Mouse (Mus musculus) CD4-positive, CD25-positive, alpha-beta regulatory T cell, adult 2 months (primary cell): Measurements from ENCODE around the gene Otx2.

Experiments used
- DNase-seq: peaks from one replicate; pipeline ENCODE4 v3.0.0-alpha.2; 2012; ENCODE audit warnings: low read depth, low spot score

The Otx2 gene

DNA sequence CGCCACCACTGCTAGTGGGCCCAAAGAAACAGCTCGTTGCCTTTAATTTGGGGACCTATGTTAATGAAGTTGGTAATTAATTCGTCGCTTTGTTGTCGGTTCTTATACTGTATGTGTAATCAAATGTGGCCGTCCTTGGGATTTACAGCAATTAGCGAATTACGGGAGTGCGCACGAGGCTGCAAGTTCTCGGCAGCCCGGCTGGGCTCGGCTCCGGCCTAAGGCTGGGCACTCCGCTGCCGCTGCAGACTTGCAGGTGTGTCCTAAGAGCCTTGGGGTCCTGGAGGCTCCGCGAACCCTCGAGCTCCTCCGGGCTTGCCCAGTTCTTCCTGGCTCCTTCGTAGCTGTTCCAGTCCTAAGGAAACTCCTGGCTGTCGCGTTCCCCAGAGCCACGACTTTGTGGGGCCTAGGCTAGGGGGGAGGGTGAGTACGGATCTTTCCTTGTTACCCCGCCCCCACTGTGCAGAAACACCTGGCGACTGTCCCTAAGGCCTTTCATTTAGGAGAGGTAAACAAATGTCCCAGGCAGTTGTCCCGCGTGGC, 4.8 kb downstream of the Otx2 start:
- DNase-seq: no peak

DNA sequence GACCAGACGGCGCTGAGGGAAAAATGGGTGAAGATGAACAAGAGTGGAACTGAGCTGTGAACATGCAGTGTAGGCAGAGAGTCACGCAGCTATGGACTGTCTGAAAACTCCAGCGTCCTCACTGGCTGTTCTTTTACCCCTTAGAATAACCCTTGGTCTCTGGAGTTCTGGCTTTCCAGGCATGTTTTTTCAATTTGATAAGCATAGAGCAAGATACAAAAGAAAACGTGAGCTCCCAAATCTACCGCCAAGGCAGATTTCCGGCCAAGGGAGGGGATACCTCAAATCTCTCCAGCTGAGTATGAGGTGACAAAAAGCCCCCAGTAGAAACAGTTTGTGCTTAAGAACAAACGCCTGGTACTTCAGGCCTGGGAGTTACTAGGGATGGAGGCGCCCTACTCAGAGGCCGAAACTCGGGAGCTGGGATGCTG, 5.6 kb downstream of the Otx2 start:
- no peak for DNase-seq

DNA sequence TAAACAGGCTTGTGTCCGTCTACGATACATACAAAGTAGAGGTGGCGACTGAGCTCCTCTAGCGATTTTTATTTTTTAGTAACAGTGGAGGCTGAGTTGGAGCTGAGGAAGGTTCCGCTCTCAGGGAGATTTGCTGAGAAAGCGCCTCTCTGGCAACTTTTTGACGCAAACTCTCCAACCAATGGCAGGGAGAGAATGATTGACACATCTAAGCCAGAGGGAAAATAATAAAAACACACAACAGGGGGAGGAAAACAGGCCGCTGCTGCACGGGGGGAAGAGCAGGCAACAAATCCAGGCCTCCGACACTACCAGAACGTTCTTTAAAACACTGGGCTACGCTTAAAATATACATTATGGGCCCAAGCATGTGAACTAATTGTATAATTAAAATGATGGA, 6.2 kb downstream of the Otx2 start:
- no peak for DNase-seq

DNA sequence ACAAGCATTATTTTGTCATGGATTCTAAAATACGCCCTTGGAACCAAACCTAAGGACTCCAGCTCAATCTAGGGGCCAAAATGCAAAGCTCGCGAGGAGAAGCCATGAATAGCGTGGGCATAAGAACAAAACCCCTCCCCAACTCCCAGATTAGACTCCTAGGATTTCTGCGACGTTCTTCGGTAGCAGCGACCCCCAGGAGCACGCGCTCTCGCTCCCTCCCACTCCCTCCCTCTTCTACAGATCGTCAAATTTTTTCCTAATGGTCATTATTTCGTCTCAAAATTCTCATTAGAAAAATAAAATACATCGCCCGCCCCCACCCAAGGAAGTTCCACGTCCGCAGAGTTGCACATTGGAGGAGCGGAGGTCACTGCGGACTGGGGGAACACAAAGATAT, 6.8 kb downstream of the Otx2 start:
- DNase-seq: no peak

DNA sequence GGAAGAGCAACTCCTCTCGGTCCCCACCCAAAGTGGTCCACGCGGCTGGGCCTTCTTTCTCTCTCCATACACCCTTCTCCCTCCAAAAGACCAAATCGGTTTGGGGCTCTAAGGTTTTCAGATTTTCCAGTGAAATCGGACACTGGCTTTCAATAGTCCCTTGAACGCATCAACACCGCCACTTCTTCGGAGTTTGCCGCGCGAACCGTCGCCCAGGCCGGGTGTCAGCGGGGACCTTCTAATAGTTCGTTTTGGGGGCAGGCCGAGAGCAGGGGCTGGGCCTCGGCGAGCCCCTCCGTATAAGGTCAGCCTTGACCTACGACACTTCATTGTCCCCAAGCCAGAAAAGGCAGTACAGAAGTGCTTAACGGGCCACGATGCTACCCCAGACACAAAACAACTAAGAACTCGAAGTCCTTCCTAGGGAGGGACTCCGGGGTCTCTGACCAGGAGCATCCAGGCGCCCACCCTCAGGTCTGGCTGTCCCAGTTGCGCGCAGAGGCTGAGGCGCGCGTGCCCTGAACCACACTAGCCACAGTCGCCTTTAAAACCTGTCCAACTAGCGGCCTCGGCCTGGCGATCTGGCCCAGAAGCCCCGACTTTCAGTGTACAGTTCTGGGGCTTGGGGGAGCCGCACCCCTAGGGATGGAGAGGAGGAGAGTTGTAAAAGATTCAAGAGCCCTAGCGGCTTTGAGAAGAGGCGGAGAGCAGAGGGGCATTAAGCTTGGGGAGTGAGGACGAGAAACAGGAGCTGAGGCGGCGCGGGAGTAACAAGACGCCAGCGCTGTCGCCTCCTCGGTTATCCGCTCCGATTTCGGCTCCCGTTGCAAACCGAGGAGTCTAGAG, 7.6 kb downstream of the Otx2 start:
- no peak for DNase-seq

DNA sequence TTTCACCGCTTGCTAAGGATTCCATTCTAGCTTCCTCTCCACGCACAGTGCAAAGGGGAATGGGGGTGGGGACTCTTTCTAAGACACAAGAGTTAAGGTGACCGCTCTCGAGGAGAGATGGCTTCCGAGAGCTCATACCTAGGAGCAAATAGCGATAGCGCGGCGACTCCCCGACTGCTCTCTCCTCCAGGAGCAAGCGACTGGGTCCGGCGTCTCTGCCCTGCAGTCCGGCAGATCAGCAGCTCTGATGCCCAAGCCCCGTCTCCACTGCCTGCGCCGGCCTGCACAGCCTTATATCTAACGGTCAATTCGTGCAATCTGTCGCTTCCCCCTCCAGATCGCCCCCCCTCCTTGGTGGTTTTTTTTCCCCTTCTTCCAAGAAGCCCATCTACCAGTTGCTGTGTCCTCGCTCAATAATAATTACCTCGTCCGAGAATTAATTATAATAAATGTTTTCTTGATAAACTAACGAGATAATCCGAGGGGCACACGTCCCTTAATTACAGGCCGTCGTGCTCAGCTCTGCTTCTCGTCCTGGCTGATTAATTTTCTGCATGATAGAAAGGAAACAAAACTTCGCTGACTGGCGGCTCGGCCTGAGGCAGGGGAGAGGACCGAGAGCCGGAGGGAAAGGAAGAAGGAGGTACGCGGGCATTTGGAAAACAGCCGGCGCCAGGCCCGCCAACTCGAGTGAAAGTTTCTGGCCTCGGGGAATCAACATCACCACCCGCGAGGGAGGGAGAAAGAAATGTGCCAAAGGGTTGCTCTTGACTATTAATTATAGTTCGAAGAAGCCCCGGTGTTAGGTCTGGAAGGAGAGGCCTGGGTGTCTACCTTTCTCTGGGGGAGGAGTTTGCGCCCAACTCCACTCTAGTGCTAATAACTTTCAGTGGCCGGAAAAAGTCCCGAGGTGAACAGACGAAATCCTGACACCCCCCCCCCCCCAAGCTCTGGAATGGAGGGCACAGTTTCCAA, 8.5 kb downstream of the Otx2 start:
- no peak for DNase-seq

DNA sequence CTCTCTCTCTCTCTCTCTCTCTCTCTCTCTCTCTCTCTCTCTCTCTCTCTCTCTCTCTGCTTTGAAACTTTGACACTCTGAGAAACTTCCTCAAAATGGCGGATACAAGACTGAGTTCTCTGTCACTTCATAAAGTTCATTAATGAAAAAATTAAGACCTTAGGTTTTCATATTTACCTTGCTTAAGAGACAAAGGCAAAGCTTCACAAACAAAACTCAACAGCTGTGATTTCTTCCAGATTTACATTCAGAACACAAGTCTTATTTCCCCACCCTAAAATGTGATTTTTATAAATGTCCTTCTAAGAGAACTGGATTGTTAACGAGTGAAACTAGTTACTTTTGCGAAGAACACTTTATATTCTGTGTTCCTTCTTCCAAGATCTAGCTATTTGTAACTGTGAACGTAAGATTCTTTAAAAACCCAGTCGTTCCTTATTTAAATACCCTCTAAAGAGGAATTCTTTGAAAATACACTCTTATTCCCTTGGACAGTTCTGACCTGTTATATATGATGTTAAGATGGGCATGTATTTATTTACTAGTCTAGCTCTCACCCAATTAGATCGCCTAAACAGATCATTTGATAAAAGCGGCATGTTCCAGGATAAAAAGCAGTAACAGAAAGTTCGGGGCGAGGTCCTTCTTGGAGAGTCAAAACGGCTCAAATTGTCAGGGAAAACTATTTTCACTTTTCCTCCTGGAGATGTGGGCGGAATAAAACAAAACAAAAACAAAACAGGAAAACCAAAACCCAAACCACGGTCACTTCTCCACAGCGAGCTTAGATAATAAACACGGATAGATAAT, 9.4 kb downstream of the Otx2 start:
- DNase-seq: no peak

DNA sequence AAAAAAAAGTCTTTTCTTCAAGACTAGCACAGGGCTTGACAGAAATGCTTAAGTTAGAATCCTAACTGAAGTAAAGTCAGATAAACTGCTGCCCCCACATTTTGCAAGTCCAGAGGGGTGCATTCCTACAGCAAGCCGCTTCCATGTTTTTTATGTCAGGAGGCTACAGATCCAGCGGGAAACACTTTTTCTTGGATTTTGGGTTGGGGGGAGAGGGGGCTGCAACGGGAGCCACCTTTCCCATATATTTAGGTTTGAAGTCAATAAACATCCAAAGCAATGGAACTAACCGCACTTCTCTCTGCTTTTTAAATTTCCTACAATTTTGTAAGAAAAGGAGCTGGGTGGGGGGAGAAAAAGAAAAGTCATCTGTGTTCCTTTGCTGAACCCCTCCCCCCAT, 10.1 kb downstream of the Otx2 start:
- no peak for DNase-seq

DNA sequence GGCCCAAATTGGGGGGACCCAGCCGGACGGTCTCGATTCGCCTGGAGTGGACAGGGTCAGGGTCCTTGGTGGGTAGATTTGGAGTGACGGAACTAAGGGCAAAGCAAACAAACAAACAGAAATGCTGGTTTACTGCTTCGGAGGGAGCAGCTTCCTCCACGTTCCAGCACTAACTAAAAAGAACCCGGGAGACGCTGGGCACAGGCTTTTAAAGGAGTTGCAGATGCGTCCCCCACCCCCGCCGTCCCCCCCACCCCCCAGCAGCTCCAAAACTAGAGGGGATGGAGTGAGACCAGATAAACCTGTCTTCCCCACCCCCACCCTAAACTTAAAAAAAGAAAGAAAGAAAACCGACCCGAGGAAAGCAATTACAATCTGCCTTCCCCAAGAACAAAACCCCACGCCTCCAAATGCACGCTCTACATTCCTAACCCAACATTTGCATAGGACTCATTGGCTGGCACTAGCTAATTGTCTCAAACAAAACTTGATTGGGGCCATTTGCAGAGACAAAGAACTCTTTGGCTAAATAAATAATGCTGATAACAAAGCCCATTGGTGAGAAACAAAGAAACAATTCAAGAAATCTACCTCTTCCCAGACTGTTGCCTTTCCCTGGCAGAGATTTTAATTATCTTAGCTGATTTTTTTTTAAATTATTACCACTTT, 10.9 kb downstream of the Otx2 start:
- no peak for DNase-seq

DNA sequence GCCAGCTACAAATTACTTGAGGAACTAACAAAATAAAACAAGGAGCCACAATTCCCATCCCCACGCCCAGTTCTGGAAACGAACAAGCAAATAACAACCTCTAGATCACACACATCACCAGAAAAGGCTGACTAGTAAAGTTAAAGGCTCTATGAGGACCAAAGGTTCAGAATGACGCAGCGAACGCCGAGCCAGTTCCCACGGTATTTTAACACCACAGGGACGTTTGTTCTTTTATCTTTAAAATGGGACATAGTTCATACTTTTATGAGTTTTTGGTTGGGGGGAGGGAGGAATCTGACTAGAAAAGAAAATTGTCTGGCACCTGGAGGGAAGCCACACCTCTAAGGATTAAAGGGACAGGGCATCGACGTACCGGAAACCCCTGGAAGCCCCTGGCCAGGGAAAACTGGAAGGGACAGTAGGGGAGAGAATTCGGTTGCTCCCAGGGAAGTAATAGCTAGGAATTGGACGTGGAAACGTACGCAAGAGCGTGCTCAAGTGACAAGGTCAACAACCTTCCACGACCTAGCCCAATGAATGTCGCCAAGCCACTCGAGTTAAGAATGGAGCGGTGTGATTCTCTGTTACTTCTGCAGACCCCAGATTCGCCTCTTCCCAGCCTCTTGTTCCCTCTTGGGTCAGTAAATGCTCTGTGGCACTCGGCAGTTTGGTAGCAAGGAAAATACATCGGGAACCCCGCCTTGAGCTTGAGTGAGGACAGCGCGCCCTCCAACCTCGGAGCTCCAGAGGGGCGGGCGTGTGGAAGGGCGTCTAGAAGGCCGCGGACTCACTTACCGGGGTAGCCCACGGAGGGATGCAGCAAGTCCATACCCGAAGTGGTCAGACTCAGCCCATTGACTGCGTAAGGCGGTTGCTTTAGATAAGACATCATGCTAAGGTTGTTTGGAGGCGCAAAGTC, 11.7 kb downstream of the Otx2 start:
- no peak for DNase-seq

DNA sequence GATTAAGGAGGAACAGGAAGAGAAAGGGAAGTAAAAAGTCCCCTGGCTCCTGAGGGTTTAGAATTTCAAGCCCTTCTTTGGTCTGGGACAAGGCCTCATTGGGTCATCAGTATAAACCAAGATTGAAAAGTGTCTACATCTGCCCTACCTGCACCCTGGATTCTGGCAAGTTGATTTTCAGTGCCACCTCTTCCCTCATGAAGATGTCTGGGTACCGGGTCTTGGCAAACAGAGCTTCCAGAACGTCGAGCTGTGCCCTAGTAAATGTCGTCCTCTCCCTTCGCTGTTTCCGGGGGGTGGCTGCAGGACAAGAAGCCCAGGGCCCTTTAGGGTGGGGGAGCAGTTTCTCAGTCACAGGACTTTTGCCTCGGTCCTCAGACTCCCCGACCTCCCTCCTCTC, 12.5 kb downstream of the Otx2 start:
- DNase-seq: no peak

DNA sequence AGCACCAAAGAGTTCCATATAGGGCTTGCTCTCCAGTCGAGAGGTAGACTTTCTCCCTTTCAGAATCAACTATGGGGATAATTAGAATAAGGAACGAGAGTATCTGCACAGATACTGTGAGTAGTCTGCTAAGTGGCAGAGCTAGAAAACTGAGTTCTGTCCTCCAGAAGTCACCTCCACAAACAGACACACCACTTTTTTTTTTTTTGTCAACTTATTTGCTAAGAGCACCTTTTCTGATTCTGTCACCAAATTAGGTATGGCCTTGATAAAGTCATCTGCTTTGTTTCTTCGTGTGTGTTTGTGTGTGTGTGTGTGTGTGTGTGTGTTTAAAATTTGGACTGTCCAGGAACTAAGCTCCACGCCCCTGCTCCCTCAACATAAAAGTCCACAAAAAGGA, 13.0 kb downstream of the Otx2 start:
- DNase-seq: no peak

DNA sequence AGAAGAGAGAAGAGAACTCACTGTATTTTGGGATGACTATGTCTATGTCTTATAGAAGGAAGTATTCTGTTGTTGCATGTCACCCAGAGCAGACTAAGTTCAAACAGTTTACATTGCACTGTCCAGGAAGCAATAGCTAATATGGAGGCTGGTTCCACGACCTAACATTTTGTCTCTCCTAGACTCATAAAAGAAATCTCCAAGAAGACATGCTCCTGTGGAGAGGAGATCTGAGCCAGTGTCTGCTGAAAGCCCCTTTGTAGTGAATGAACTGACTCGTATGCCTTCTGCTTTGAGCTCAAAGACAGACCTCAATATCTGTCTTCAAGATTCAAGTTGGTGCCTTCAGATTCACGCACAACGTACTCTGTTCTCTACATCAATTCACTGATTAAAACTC, 14.0 kb downstream of the Otx2 start:
- DNase-seq: no peak

DNA sequence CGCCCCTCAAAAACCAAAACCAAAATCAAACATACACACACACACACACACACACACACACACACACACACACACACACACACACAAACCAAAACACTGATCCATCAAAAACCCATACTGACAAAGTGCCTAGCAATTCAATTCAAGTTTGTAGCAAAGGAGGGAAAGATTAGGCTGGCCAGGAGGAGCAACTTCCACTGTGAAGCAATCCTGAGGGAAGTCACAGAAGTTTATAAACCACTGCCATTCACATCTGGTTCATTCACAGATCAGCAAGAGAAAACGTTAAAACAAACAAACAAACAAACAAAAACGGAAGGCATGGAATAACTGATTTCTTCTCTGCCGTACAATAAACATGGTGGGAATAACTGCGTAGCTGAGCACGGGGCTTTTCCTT, 16.4 kb downstream of the Otx2 start:
- DNase-seq: no peak

DNA sequence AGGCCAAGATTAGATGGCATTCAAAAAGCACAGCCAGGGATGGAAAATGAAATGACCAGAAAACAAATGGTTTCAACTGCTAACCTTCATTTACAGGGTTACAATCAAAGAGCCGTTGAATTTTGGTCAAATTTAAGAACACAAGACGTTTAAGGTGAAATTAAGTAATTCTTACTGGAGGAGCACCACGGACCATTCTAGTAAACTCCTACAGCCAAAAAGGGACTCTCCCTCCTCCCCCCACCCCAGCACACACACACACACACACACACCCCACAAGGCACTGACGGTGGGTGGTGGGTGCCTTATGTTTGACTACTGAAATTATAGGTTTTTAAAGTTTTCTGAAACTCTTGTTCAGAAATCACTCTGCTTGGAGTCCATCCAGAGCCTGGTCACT, 16.9 kb downstream of the Otx2 start:
- no peak for DNase-seq

DNA sequence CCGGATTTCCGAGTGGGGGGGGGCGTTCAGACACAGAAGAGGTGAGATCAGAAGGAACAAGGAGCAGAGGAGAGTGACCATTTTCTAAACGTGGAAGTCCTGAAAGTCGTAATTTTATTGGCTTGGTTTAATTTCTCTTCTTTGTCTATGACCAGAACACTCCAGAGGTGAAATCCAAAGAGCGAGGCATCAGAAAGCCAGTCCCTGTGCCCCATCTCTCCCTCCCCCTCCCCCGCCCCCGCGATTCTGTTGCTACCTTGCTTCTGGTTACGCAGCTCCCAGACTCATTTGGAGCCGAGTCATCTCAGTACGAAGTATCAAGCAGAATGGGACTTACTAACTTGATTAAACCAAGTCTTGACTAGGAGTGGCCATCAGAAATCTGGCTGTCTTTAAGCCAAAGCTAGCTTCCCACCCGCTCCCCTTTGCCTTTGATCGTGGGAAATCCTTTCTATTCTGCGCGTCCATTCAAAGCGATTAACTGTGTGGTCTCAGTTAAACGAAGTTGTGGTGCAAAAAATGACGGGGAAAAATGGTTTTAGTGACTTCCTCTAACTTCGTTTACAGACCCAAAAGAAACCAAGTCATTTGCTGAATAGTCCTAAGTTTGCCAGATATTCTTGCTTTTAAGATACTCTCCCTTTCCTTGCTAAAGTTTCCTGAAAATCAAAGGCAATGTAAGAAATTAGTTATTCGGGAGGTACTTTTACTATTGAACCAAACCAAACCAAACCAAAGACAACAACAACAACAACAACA, 17.6 kb downstream of the Otx2 start:
- no peak for DNase-seq

DNA sequence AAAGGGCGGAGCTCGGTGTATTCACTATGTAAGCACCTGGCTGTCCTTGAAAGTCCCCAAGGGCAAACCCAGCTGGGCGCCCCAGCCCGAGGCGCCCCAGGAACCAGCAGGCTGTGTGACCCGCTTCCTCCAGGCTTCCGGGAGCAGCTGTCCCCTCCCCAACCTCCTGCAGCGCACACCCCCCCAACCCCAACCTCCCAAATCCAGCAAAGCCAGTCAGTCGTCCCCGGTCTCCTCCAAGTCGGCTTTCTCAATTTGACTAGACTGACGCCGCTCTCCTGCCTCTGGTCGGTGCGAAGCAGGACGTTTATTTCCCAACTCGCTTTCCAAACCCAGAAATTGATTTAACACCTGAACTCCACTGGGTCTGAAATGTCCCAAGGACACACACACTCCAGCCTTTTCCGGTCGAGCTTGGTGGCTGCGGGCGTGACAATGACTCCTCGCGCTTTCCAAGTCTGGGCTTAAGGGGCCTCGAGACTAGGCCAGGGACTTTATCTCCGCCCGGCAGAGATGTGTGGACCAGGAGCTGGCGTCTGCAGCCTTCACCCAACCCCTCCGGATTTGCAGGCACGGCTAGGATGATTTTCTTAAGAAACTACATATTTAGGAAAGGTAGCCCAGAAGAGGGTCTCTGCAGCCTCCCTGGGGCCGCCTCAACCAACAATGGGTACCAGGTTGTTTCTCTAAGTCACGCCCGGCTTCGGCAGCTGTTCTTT, 18.4 kb downstream of the Otx2 start:
- no peak for DNase-seq

DNA sequence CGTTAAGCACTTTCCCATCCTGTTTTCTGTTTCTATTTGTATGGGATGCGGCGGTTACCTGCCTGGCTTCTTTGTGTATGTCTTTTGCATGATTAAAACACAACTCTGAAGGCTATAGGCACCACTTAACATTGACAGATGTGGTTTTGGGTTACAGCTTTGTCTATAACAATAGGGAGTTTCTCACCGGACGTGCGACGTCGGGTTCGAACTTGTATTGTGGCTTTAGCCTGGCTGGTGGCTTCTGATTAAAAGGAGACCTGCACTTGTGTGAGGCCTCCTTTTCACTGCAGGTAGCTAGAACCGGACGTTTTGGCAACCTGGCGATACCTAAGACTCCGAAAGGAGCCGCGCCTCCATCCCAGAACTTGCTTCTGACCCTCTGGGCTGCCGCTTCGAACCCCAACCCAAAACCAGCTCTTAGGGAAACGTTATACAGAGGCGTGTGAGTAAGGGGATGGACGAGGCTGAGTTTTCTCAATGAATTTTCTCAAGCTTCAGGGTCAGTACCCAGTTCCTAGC, 19.0 kb downstream of the Otx2 start:
- DNase-seq: no peak
